Mouse (Mus musculus): ENCODE measurements around the gene Cpt1c. TPM values are rescaled to one million over a fixed set of nuclear protein-coding genes. Genes with fewer than 3 reads are reported as not detected.
A peak's percentile ranks its signal among the peaks of the same experiment; 100 is the strongest.

Cpt1c gene
- polyA plus RNA-seq, 1 experiment = 73.3 TPM

DNA sequence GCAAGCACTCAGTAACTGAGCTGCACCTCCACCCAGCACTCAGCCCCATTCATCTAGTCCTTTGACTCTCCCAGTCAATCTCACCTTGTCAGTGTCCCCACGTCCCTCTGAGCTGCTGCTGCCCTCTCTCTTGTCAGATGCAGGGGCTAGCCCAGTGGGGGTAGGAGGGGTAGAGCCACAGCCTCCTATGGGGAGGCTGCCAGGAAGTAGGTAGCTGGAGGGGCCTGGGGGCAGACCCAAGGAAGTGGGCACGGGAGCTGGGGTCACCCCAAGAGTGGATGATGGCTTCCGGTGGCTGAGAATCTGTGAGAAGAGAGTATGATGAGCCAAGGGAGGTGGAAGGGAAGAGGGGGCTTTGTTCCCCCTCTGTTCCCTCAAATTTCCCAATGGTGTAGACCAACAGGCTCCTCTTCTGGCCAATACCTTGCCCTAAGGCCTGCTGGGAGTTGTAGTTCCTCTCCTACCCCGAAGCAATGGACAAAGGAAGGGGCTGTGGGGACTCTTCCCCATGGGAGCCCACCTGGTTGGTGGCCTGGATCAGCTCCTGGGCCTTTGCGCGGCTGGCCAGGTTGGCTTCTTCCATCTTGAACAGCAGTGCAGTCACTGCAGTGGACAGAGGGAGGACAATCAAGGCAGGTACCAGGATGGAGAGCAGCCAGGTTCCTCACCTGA is 30.8 kb upstream of the Cpt1c start:
- H3K9ac ChIP-seq (ENCODE audit: low read depth, poor library complexity, severe bottlenecking) = no peak overlapping the region
- no peak overlapping the region for H3K27ac ChIP-seq (ENCODE audit: insufficient read depth, low read length)

DNA sequence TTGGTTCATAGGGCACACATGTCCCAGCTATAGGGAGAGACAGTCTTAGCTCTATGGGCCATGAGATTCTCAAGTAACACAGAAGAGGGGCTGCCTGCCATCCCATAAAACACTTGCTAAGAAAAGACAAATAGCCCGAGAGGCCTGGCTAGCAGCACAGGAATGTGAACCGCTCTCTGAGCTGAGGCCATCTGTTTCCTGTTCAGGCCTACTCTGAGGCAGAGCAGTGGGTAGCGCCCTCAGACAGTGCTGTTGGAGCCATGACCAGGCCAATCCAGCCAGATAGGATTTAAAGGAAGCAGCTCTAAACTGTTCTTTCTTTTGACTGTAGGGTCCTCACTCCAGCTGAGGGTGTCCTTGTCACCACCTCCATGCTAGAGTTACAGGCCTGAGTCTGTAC is 29.9 kb upstream of the Cpt1c start:
- peaks cover 28% of the 10 kb centered on the region for H3K36me3 ChIP-seq (ENCODE audit: control insufficient read depth, insufficient read depth, low read length, poor library complexity, severe bottlenecking)
- no peaks in the 10 kb centered on the region for H3K27me3 ChIP-seq (ENCODE audit: control insufficient read depth, insufficient read depth, low read length, poor library complexity, severe bottlenecking)
- H3K27ac ChIP-seq (ENCODE audit: insufficient read depth, low read length) = no peak overlapping the region
- no peaks in the 10 kb centered on the region for H3K4me1 ChIP-seq (ENCODE audit: control insufficient read depth, insufficient read depth, low read length)
- TF ChIP-seq POLR2A (IDR thresholded peaks at IDR 0.05; ENCODE audit: insufficient read depth, low read length) (no peak), CTCF (IDR thresholded peaks at IDR 0.05; ENCODE audit: low read depth, low read length) (no peak)
- no peak overlapping the region for H3K9ac ChIP-seq (ENCODE audit: low read depth, poor library complexity, severe bottlenecking)
- no peaks in the 10 kb centered on the region for H3K9me3 ChIP-seq (replicated peaks; ENCODE audit: control insufficient read depth, insufficient read depth, low read length, poor library complexity, severe bottlenecking)
- H3K4me3 ChIP-seq (ENCODE audit: low read depth, low read length) = no peak overlapping the region

More for the DNA sequence above, 30.8 kb upstream of the Cpt1c start:
- H3K27me3 ChIP-seq (ENCODE audit: control insufficient read depth, insufficient read depth, low read length, poor library complexity, severe bottlenecking) = no peaks in the 10 kb centered on the region
- TF ChIP-seq CTCF (IDR thresholded peaks at IDR 0.05; ENCODE audit: low read depth, low read length) (no peak), POLR2A (IDR thresholded peaks at IDR 0.05; ENCODE audit: insufficient read depth, low read length) (no peak), EP300 (IDR thresholded peaks at IDR 0.05; ENCODE audit: insufficient read depth, low read depth, low read length) (no peak)
- H3K4me3 ChIP-seq (ENCODE audit: low read depth, low read length) = no peak overlapping the region
- H3K9me3 ChIP-seq (replicated peaks; ENCODE audit: control insufficient read depth, insufficient read depth, low read length, poor library complexity, severe bottlenecking) = no peaks in the 10 kb centered on the region
- peaks cover 31% of the 10 kb centered on the region for H3K36me3 ChIP-seq (ENCODE audit: control insufficient read depth, insufficient read depth, low read length, poor library complexity, severe bottlenecking)
- H3K4me1 ChIP-seq (ENCODE audit: control insufficient read depth, insufficient read depth, low read length) = no peaks in the 10 kb centered on the region

DNA sequence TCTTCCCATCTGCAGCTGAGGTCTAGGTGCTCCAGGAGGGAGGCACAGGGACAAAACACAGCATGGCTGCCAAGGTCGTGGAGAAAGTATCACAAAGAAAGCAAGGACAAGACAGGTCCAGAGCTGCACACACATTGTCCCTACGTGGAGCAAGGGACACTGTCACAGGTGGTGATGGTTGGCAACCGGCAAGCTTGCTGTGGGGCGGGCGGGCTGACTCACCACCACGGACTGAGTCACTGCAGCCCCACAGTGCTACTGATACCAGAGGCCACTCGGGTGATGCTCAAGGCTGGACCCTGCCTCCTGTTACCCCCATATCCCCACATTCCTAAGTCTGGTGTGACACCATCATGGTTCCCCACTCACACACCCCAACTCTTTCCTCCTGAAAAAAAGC is 27.8 kb upstream of the Cpt1c start:
- Histone ChIP-seq H3K27ac (ENCODE audit: insufficient read depth, low read length) (no peak overlapping the region), H3K9ac (ENCODE audit: low read depth, poor library complexity, severe bottlenecking) (no peak overlapping the region), H3K4me3 (ENCODE audit: low read depth, low read length) (no peak overlapping the region), H3K9me3 (replicated peaks; ENCODE audit: control insufficient read depth, insufficient read depth, low read length, poor library complexity, severe bottlenecking) (no peaks in the 10 kb centered on the region), H3K4me1 (ENCODE audit: control insufficient read depth, insufficient read depth, low read length) (no peaks in the 10 kb centered on the region), H3K36me3 (ENCODE audit: control insufficient read depth, insufficient read depth, low read length, poor library complexity, severe bottlenecking) (peaks cover 28% of the 10 kb centered on the region), H3K27me3 (ENCODE audit: control insufficient read depth, insufficient read depth, low read length, poor library complexity, severe bottlenecking) (no peaks in the 10 kb centered on the region)
- TF ChIP-seq POLR2A (IDR thresholded peaks at IDR 0.05; ENCODE audit: insufficient read depth, low read length) (no peak), CTCF (IDR thresholded peaks at IDR 0.05; ENCODE audit: low read depth, low read length) (no peak), EP300 (IDR thresholded peaks at IDR 0.05; ENCODE audit: insufficient read depth, low read depth, low read length) (no peak)

GRCm38 (mm10) chr7:45000539-45001114 is 26.0 kb upstream of the Cpt1c start:
- Histone ChIP-seq H3K4me3 (ENCODE audit: low read depth, low read length) (no peak overlapping the region), H3K27ac (ENCODE audit: insufficient read depth, low read length) (no peak overlapping the region), H3K9me3 (replicated peaks; ENCODE audit: control insufficient read depth, insufficient read depth, low read length, poor library complexity, severe bottlenecking) (no peaks in the 10 kb centered on the region), H3K4me1 (ENCODE audit: control insufficient read depth, insufficient read depth, low read length) (no peaks in the 10 kb centered on the region), H3K36me3 (ENCODE audit: control insufficient read depth, insufficient read depth, low read length, poor library complexity, severe bottlenecking) (peaks cover 19% of the 10 kb centered on the region), H3K9ac (ENCODE audit: low read depth, poor library complexity, severe bottlenecking) (no peak overlapping the region), H3K27me3 (ENCODE audit: control insufficient read depth, insufficient read depth, low read length, poor library complexity, severe bottlenecking) (no peaks in the 10 kb centered on the region)
- TF ChIP-seq POLR2A (IDR thresholded peaks at IDR 0.05; ENCODE audit: insufficient read depth, low read length) (no peak), EP300 (IDR thresholded peaks at IDR 0.05; ENCODE audit: insufficient read depth, low read depth, low read length) (no peak), CTCF (IDR thresholded peaks at IDR 0.05; ENCODE audit: low read depth, low read length) (no peak)

- H3K9me3 ChIP-seq (replicated peaks; ENCODE audit: control insufficient read depth, insufficient read depth, low read length, poor library complexity, severe bottlenecking) = no peaks in the 10 kb centered on the region
- no peaks in the 10 kb centered on the region for H3K27me3 ChIP-seq (ENCODE audit: control insufficient read depth, insufficient read depth, low read length, poor library complexity, severe bottlenecking)
- H3K4me3 ChIP-seq (ENCODE audit: low read depth, low read length) = no peak overlapping the region
- no peak overlapping the region for H3K27ac ChIP-seq (ENCODE audit: insufficient read depth, low read length)
- H3K9ac ChIP-seq (ENCODE audit: low read depth, poor library complexity, severe bottlenecking) = no peak overlapping the region
- H3K4me1 ChIP-seq (ENCODE audit: control insufficient read depth, insufficient read depth, low read length) = no peaks in the 10 kb centered on the region
- peaks cover 21% of the 10 kb centered on the region for H3K36me3 ChIP-seq (ENCODE audit: control insufficient read depth, insufficient read depth, low read length, poor library complexity, severe bottlenecking)
- no peak for TF ChIP-seq POLR2A (IDR thresholded peaks at IDR 0.05; ENCODE audit: insufficient read depth, low read length)
- no peak for TF ChIP-seq CTCF (IDR thresholded peaks at IDR 0.05; ENCODE audit: low read depth, low read length)
- TF ChIP-seq EP300 (IDR thresholded peaks at IDR 0.05; ENCODE audit: insufficient read depth, low read depth, low read length) = no peak
Observed at GRCm38 (mm10) chr7:44999753-45000152, 25.1 kb upstream of the Cpt1c start.

DNA sequence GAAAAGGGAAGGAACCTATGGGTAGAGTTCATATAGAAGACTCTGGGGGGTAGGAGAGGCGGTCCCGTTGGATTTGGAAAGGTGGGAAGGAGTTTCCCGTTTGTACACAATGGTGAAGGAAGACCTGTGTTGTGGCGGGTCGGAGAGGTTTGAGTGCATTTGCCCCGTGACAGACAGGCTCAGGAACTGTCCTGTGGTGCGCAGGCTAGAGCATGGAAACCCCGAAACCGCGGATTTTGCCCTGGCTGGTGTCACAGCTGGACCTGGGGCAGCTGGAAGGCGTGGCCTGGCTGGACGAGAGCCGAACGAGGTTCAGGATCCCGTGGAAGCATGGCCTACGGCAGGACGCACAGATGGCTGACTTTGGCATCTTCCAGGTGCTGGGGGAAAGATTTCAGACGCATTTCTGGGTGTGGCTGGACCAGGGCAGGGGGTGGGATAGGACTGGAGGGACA is 23.9 kb upstream of the Cpt1c start, which contains the start of gene Bcl2l12:
Gene Bcl2l12, minus strand, starts transcription at position 212 of the 455 bp plus-strand sequence.
- Histone ChIP-seq H3K27me3 (ENCODE audit: control insufficient read depth, insufficient read depth, low read length, poor library complexity, severe bottlenecking) (no peaks in the 10 kb centered on the region), H3K27ac (ENCODE audit: insufficient read depth, low read length) (peak within 1 kb of the TSS; percentile 27; the same call in 1 of the 2 replicates), H3K9me3 (replicated peaks; ENCODE audit: control insufficient read depth, insufficient read depth, low read length, poor library complexity, severe bottlenecking) (no peaks in the 10 kb centered on the region), H3K9ac (ENCODE audit: low read depth, poor library complexity, severe bottlenecking) (peak within 1 kb of the TSS; percentile 57), H3K4me1 (ENCODE audit: control insufficient read depth, insufficient read depth, low read length) (no peaks in the 10 kb centered on the region), H3K4me3 (ENCODE audit: low read depth, low read length) (peak within 1 kb of the TSS; percentile 92), H3K36me3 (ENCODE audit: control insufficient read depth, insufficient read depth, low read length, poor library complexity, severe bottlenecking) (peaks cover 21% of the 10 kb centered on the region)
- no peak for TF ChIP-seq CTCF (IDR thresholded peaks at IDR 0.05; ENCODE audit: low read depth, low read length)
- TF ChIP-seq EP300 (IDR thresholded peaks at IDR 0.05; ENCODE audit: insufficient read depth, low read depth, low read length) = no peak
- no peak for TF ChIP-seq POLR2A (IDR thresholded peaks at IDR 0.05; ENCODE audit: insufficient read depth, low read length)
